Mouse (Mus musculus) gastrocnemius, postnatal 10 days (tissue): ENCODE measurements around the gene Tle6. TPM values are rescaled to one million over a fixed set of nuclear protein-coding genes. Genes with fewer than 3 reads are reported as not detected.
"Not testable (repeated sequence)": the region's sequence is repeated elsewhere in the genome, so short reads cannot be mapped to it uniquely, and the experiment has no call there.

ENCODE experiments used
- DNase-seq: peaks from one replicate; pipeline ENCODE4 v3.0.0; 2021; ENCODE audit warnings: mixed read lengths
- long read RNA-seq, 2 experiments: library from polyadenylated mRNA; stranded (forward); transcript quantifications; one replicate each; pipeline ENCODE4 v2.0.0; 2021
- total RNA-seq, 2 experiments: library from RNA; stranded (reverse); gene quantifications; 2 replicates each; pipeline ENCODE4 v1.2.3; 2021

Tle6 gene
- 1 to 10 TPM; 2.2 to 3.1 TPM for total RNA-seq
- long read RNA-seq, experiment 1, partial matches to known transcripts, result 0 of 3 reads
- long read RNA-seq, experiment 1, other reads (novel, unspliced or antisense), result 3 of 3 reads
- long read RNA-seq, experiment 2, partial matches to known transcripts, result 0 of 6 reads
- long read RNA-seq, experiment 2, other reads (novel, unspliced or antisense), result 3 of 6 reads

GRCm38 (mm10) chr10:81600738-81601203 is at the start of gene Tle6:
TSS of gene Tle6 (minus strand) at chr10:81601073.
- peak; percentile 94 for DNase-seq

- peak; percentile 79 for DNase-seq
These were observed 48.2 kb upstream of the Tle6 start, which contains the start of gene Gm10778 for GRCm38 (mm10) chr10:81648803-81649775. TSS of gene Gm10778 (plus strand) at chr10:81649059.

- no peak for DNase-seq
These were observed 45.2 kb upstream of the Tle6 start for GRCm38 (mm10) chr10:81646015-81646555.

- no peak for DNase-seq
These were observed 44.5 kb upstream of the Tle6 start for GRCm38 (mm10) chr10:81645391-81645790.

GRCm38 (mm10) chr10:81644716-81645115 is 43.8 kb upstream of the Tle6 start:
- no peak for DNase-seq

- DNase-seq, result no peak
These were observed 43.3 kb upstream of the Tle6 start for GRCm38 (mm10) chr10:81644162-81644561.

GRCm38 (mm10) chr10:81643449-81644055 is 42.7 kb upstream of the Tle6 start:
- DNase-seq, result peak; percentile 96

DNA sequence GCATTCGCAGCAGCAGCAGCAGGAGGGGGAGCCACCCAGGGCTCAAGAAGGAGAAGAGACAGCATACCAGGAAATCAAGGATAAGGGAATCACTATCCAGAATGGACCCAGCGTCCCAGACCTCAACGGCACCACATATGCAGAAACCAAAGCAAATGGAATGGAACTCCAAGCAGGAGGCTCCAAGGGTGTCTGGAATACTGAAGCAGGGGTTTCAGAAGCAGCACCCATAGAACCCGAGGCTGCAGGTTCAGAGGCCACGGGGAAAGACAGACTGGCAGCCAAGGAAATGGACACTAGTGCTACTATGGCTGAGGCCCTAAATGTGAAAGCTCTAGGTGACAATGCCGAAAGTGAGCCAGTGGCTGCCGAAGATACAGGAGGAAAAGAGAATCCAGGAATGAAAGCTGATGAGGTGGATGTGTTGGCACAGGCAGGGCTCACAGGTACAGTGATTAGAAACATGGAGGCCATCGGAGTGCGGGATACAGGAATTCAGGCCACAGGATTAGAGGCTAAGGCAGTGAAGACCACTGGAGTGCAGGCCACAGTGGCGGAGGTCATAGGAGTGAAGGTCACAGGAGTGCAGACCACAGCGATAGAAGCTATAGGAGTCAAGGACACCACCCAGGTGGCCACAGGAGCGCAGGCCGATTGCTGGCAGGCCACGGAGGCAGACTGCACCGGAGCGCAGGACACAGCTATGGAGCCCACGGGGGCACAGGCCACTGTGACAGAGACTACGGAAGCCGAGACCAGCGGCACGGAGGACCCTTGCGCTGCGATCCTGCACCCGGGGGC is 42.0 kb upstream of the Tle6 start:
- DNase-seq, result no peak

DNA sequence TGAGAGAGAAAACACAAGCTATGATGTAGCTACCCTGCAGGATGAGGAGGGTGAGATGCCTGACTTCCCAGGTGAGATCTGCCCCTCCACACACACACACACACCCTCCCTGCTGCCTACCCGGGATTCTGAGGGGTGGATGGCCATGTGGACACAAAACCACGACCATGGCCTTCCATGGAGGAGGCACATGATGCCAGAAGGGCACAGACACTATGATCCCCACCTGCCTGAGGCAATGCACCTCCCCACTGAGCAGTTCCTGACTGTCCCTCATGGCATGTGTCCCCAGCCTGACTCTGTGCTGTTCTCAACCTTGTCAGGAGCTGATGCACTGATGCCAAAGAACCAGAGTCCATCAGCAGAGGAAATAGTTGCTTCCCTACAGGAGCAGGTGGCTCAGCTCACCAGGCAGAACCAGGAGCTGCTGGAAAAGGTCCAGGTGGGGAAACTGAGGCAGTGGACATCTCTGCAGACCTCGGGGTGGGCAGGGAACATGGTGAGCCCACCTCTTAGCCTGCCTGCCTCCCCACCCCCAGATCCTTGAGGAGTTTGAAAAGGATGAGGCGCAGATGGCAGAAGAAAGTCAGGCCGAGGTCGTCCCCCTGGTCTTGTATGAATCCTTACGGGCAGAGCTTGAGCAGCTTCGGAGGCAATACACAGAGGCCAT is 41.2 kb upstream of the Tle6 start:
- DNase-seq, result no peak

DNA sequence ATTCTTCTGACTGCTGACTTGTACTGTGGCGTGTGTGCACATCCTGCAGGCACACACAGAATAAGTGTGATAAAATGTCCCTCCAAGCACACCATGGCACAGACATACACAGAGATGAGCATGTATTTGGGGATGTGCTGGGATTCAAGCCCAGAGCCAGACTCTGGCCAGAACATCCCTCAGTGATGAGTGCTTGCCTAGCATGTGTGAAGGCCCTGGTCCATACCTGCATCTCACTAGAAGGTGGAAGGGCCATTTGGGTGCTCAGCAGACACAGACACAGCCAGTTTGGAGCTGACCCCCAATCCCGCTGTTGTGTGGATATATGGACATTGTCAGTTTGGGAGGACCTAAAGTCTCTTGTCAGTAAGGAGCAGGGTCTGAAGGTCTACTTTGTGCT is 40.7 kb upstream of the Tle6 start:
- no peak for DNase-seq

DNA sequence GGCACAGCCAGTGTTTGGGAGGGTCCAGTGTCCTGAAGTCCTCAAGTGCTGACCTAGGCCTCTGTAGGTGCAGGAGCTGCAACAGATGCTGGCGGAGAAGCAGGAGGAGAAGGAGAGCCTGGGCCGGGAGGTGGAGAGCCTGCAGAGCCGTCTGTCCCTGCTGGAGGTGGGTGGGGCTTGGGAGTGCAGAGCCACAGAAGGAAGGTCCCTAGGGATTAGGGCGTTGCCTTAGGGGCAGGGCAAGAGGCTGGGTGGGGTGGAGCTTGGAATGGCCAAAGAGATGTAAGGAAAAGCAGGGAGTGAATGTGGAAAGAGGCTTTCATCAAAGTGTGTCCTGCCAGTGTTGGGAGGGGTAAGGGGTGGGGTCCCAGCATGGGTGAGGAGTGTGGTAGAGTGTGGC is 40.0 kb upstream of the Tle6 start:
- DNase-seq, result not testable (repeated sequence)

- DNase-seq, result no peak
These were observed 37.2 kb upstream of the Tle6 start for GRCm38 (mm10) chr10:81638101-81638500.

DNA sequence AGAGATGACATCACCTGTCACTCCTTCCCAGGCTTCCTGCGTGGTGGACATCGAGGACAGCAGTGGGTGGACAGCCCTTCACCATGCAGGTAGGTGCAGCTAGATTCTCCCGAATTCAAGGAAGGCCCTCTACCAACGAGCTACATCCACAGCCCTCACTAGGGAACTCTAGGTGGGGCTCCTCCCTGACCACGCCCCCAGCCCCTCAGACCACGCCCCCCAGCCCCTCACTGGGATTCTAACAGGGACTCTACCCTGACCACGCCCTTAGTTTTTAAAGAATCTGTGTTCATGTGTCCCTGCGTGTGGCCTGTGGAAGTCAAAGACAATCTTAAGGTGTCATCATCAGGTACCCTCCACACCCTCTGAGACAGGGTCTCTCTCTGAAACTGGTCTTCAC is 35.5 kb upstream of the Tle6 start:
- no peak for DNase-seq

DNA sequence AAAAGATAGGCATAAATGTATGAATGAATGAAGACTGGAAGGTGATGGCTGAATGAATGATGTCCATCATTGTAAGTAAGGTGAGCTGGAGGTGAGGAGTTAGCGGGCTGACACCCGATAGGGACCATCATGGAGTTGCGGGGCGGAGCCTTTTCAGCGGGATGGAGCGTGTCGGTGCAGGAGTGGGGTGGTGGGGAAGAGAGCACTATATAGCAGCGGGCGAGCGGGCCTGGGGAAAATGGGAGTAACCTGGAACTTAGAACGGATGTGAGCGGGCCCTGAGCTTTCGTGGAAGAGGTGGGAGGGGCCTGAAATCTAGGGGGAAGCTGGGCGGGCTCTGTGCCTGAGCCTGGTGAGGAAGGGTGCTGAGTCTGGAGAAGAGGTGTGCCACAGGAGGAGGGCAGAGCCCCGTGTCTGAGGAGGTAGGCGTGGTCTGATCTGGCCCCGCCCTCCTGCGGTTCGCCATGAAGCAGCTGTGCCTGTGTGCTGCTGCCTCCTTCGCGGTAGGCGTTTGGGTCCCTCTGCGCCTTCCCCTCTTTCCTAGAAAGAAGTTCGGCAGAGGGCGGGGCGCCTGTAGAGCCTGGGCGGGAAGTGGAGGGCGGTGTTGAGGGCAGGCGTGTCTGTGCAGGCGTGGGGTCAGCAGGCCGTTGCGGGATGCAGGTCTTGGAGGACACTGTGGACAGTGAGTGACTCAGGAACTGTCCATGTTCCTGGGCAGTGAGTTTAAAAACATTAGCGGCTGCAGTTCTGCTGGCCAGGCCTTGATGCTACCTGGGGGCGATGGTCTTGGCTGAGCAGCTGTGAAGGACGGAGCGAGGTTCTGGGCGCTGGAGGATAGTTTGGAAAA is 32.6 kb upstream of the Tle6 start:
- DNase-seq, result peak; percentile 81

GRCm38 (mm10) chr10:81628390-81628789 is 27.5 kb upstream of the Tle6 start, which contains the start of gene Ankrd24:
TSS of gene Ankrd24 (plus strand) at chr10:81628540.
- no peak for DNase-seq

- DNase-seq, result peak; percentile 55
These were observed 27.0 kb upstream of the Tle6 start for GRCm38 (mm10) chr10:81627836-81628220.

DNA sequence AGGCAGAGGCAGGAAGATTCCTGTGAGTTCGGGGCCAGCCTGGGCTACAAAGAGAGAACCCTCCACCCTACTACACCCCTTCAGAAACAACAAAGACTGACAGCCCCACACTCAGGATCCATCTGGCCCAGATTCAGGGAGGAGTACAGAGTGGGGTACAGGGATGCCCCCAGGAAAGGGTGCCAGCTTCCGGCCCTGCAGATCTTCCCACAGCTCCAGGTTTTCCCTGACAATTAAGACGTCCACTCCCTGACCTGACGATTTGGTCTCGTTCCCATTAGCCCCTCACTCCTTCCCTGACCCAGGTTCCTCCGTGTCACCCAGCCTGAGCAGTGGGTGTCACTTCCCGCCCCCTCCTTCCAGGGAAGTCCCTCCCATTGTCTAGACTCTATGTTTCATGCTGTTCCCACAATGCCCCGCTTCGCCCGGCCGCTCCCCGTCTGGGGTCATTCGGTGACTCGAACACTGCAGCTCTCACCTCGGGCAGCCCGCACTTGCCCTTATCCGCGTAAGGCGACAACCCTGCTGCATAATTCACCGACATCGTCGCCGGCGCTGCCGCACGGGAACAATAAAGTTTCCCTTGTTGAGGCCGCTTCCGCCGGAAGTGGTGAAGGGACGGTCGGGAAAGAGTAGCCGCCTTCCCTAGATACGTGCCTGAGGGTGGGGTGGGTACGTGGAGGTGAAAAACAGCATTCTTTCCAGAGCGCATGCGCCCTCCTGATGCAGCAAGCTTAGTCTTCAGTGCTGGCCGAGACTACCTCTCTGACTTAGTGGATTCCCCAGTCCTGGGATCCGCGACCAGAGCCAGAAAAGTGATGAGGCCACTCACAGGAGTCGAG is 26.3 kb upstream of the Tle6 start, which contains the start of gene Sirt6:
Sirt6 (minus strand) TSS at position 804 of the 842 bp plus-strand sequence.
- DNase-seq, result peak; percentile 85

DNA sequence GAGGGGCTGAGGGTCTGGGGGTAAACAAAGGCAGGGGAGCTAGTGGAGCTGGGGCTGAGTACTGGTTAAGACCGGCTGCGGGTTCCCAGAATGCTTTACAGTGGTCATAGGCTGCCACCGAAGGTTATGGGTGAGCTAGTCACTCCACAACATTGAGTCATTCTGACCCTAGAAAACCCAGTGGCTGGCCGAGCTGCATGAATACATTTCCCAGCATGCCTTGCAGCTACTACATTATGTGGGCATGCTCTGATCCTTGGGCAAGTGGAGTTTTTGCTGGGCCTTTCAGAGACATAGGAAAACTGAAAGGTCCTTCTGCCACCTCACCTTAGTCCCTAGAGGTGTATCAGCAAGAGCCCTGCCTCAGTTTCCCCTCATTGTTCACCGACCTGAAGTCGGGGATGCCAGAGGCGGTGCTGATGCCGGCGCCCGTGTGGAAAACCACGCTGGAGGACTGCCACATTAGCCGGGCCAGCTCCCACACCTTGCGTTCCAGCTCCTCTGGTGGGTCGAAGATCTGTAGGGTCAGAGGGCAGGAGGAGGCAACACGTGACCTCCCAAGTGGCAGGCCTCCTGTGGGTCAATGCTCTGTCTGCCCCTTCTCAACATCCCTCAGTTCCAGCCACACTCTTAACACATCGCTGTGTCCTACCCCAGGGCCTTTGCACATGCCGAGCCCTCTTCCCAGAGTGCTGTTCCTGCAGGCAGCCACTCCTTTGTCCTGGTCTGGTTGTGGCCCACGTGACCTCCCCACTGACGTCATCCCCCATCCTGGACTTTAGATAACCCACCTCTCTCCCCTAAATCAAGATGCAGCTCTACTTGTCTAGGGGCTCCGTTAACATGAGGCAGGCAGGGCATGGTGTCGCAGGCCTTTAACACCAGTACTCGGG is 25.5 kb upstream of the Tle6 start:
- no peak for DNase-seq
